Mouse (Mus musculus): Measurements from ENCODE around the gene Atp6v1e1.

- TF ChIP-seq POLR2A (IDR thresholded peaks at IDR 0.05; ENCODE audit: borderline replicate concordance, low read depth, low read length) (no peak), CTCF (IDR thresholded peaks at IDR 0.05; ENCODE audit: low read depth, low read length) (no peak)
Observed at GRCm38 (mm10) chr6:120798019-120798418, 24.6 kb downstream of the Atp6v1e1 start.

All from bone marrow macrophage, adult 2 months (primary cell).